Mouse (Mus musculus): ENCODE measurements at regions not wholly inside any gene's neighbourhood (a gene's known extent, or its start where the extent isn't known, plus 50 kb on each side); places are given as distances from the start of the nearest gene placed in this dataset.

DNA sequence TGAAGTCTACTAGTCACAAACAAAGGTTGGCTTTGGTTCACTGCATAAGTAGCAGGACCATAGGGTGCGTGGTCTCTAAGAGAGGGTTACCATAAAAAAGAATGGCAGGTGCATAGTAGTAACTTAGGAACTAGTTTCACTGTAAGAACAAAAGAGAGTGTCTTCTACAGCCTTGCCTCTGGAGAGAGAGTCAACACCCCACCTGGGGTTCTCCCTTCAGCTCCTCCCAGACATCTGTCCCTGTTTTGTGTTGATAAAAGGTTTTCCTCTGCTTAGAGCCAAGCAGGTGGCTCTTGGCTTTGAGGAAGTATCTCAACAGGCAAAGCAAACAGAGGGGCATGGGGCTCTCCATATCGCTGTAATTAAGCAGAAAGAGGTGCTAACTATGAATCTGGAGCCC is 165.6 kb upstream of the Prok2 start:
- H3K27ac ChIP-seq (replicated peaks in 1 of 2; ENCODE audit: control insufficient read depth in 1 of 2, insufficient read depth in 1 of 2, low read depth in 2 of 2, low read length in 2 of 2), result no peak overlapping the region
- no peak for ATAC-seq (ENCODE audit: insufficient number of reproducible peaks, insufficient read depth, low FRiP score, low read depth)
- no peak overlapping the region for H3K4me3 ChIP-seq (ENCODE audit: control insufficient read depth in 1 of 2, insufficient read depth in 1 of 2, low read depth in 1 of 2, low read length in 2 of 2)
- H3K27me3 ChIP-seq (ENCODE audit: control insufficient read depth, insufficient read depth, low read length), result peaks cover 12% of the 10 kb centered on the region; the same call in 1 of the 2 replicates
- H3K4me2 ChIP-seq (ENCODE audit: low read length), result no peak overlapping the region
- peaks cover 3 to 12% of the 10 kb centered on the region in 2 experiments; a peak in 2 of 4 replicates for H3K4me1 ChIP-seq (ENCODE audit: control insufficient read depth in 2 of 2, insufficient read depth in 2 of 2, low read length in 2 of 2)
- H3K9ac ChIP-seq (ENCODE audit: low read length), result no peak overlapping the region
- no peaks in the 10 kb centered on the region for H3K9me3 ChIP-seq (ENCODE audit: control insufficient read depth, low read length)
- H3K36me3 ChIP-seq (ENCODE audit: control insufficient read depth, insufficient read depth, low read length), result no peaks in the 10 kb centered on the region
- 61% methylated on average over 2 of the region's 2 CpGs for WGBS

DNA sequence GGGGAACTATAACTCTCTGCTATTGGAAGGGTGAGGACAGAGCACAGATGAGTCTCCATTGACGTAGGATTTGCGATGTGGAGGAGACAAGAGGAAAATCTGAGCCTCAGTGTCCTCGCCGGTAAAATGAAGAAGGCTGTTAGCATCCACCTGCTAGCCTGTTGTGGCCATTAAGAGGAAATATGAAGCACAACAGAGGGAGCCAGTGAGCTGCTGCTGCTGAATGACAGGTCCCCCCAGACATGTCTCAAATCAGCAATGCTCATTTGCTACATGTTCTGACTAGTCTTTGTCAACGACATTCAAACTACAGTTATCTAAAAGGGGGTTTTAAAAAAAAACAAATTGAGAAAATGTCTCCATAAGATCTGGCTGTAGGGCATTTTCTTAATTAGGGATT is 164.6 kb upstream of the Prok2 start:
- Histone ChIP-seq H3K4me2 (ENCODE audit: low read length) (no peak overlapping the region), H3K36me3 (ENCODE audit: control insufficient read depth, insufficient read depth, low read length) (no peaks in the 10 kb centered on the region), H3K4me1 (ENCODE audit: control insufficient read depth in 2 of 2, insufficient read depth in 2 of 2, low read length in 2 of 2) (peaks cover 3 to 8% of the 10 kb centered on the region in 2 experiments; a peak in 1 of 4 replicates), H3K27me3 (ENCODE audit: control insufficient read depth, insufficient read depth, low read length) (peaks cover 10% of the 10 kb centered on the region; the same call in 1 of the 2 replicates), H3K4me3 (ENCODE audit: control insufficient read depth in 1 of 2, insufficient read depth in 1 of 2, low read depth in 1 of 2, low read length in 2 of 2) (no peak overlapping the region), H3K9me3 (ENCODE audit: control insufficient read depth, low read length) (no peaks in the 10 kb centered on the region), H3K27ac (replicated peaks in 1 of 2; ENCODE audit: control insufficient read depth in 1 of 2, insufficient read depth in 1 of 2, low read depth in 2 of 2, low read length in 2 of 2) (no peak overlapping the region), H3K9ac (ENCODE audit: low read length) (no peak overlapping the region)
- no peak for ATAC-seq (ENCODE audit: insufficient number of reproducible peaks, insufficient read depth, low FRiP score, low read depth)
- 74% methylated on average over 5 of the region's 5 CpGs for WGBS

DNA sequence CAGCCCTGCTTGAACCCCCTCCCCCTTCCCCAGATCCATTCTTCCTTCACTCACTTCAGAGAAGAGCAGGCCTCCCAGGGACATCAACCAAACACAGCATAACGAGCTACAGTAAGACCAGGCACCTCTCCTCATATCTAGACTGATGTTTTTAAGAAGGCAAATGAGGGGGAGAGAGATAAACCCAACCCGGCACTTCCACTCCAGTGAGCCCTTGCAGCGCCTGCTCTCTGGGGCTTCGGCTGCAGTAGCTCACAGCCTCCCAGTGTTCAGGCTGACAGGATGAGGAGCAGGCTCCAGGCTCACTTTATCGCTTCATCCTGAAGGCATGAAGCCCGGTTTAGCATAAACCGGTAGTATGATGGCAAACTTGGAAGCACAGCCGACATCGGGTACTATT is 162.9 kb upstream of the Prok2 start:
- WGBS, result 12% methylated on average over 9 of the region's 9 CpGs
- Histone ChIP-seq H3K36me3 (ENCODE audit: control insufficient read depth, insufficient read depth, low read length) (no peaks in the 10 kb centered on the region), H3K27ac (replicated peaks in 1 of 2; ENCODE audit: control insufficient read depth in 1 of 2, insufficient read depth in 1 of 2, low read depth in 2 of 2, low read length in 2 of 2) (no peak overlapping the region), H3K9me3 (ENCODE audit: control insufficient read depth, low read length) (no peaks in the 10 kb centered on the region), H3K4me1 (ENCODE audit: control insufficient read depth in 2 of 2, insufficient read depth in 2 of 2, low read length in 2 of 2) (peaks cover 17 to 21% of the 10 kb centered on the region in 2 experiments), H3K4me3 (ENCODE audit: control insufficient read depth in 1 of 2, insufficient read depth in 1 of 2, low read depth in 1 of 2, low read length in 2 of 2) (no peak overlapping the region), H3K27me3 (ENCODE audit: control insufficient read depth, insufficient read depth, low read length) (peaks cover 10% of the 10 kb centered on the region; the same call in 1 of the 2 replicates), H3K9ac (ENCODE audit: low read length) (no peak overlapping the region), H3K4me2 (ENCODE audit: low read length) (no peak overlapping the region)
- ATAC-seq (ENCODE audit: insufficient number of reproducible peaks, insufficient read depth, low FRiP score, low read depth), result no peak

DNA sequence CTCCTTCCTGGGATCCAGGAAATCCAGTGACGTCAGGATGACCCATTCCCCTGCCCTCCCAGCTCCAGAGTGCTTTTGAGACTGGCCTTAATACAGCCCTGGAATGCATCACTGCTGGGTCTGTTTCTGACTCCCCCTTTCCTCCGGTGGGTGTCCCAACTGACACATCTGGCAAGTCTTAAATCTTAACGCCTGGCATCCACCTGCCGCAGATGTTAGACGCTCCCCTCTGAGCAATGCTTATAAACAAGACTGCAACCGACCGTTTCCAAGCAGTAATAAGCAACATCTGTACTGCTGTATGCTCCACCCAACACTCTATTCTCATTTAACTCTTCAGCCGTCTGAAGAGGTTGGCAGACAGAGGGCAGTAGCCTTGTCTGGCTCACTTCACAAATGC is 161.7 kb upstream of the Prok2 start:
- peaks cover 24 to 28% of the 10 kb centered on the region in 2 experiments for H3K4me1 ChIP-seq (ENCODE audit: control insufficient read depth in 2 of 2, insufficient read depth in 2 of 2, low read length in 2 of 2)
- 57% methylated on average over 8 of the region's 8 CpGs for WGBS
- H3K27ac ChIP-seq (replicated peaks in 1 of 2; ENCODE audit: control insufficient read depth in 1 of 2, insufficient read depth in 1 of 2, low read depth in 2 of 2, low read length in 2 of 2), result no peak overlapping the region
- H3K9me3 ChIP-seq (ENCODE audit: control insufficient read depth, low read length), result no peaks in the 10 kb centered on the region
- no peak overlapping the region for H3K4me2 ChIP-seq (ENCODE audit: low read length)
- H3K36me3 ChIP-seq (ENCODE audit: control insufficient read depth, insufficient read depth, low read length), result no peaks in the 10 kb centered on the region
- ATAC-seq (ENCODE audit: insufficient number of reproducible peaks, insufficient read depth, low FRiP score, low read depth), result no peak
- H3K4me3 ChIP-seq (ENCODE audit: control insufficient read depth in 1 of 2, insufficient read depth in 1 of 2, low read depth in 1 of 2, low read length in 2 of 2), result no peak overlapping the region
- peaks cover 10% of the 10 kb centered on the region; the same call in 1 of the 2 replicates for H3K27me3 ChIP-seq (ENCODE audit: control insufficient read depth, insufficient read depth, low read length)
- no peak overlapping the region for H3K9ac ChIP-seq (ENCODE audit: low read length)

DNA sequence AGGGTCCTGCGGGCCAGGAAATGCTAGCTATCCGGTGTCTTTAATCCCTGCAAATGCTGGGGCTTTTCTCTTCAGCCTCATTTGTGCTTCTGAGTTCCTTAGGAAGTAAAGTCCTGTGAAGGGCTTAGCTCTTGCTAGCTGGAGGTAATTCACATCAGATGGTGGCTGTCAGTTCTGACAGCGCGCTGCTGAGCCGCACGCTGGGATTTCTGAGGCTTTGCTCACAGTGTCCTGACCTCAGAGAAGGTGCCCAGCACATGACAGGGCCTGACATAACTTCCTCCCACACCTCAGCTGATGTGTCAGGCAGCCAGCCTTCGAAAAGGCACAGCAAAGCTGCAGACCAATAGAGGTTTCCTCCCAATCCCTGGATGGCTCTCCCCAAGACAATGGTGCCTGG is 158.6 kb upstream of the Prok2 start:
- WGBS, result 8% methylated on average over 7 of the region's 7 CpGs
- H3K9me3 ChIP-seq (ENCODE audit: control insufficient read depth, low read length), result no peaks in the 10 kb centered on the region
- no peaks in the 10 kb centered on the region for H3K27me3 ChIP-seq (ENCODE audit: control insufficient read depth, insufficient read depth, low read length)
- peak overlapping the region; percentile 9 to 43; a peak in 2 of 4 replicates for H3K27ac ChIP-seq (replicated peaks in 1 of 2; ENCODE audit: control insufficient read depth in 1 of 2, insufficient read depth in 1 of 2, low read depth in 2 of 2, low read length in 2 of 2)
- no peak overlapping the region for H3K4me2 ChIP-seq (ENCODE audit: low read length)
- ATAC-seq (ENCODE audit: insufficient number of reproducible peaks, insufficient read depth, low FRiP score, low read depth), result no peak
- H3K4me3 ChIP-seq (ENCODE audit: control insufficient read depth in 1 of 2, insufficient read depth in 1 of 2, low read depth in 1 of 2, low read length in 2 of 2), result no peak overlapping the region
- peaks cover 24 to 28% of the 10 kb centered on the region in 2 experiments for H3K4me1 ChIP-seq (ENCODE audit: control insufficient read depth in 2 of 2, insufficient read depth in 2 of 2, low read length in 2 of 2)
- H3K9ac ChIP-seq (ENCODE audit: low read length), result no peak overlapping the region
- H3K36me3 ChIP-seq (ENCODE audit: control insufficient read depth, insufficient read depth, low read length), result no peaks in the 10 kb centered on the region

DNA sequence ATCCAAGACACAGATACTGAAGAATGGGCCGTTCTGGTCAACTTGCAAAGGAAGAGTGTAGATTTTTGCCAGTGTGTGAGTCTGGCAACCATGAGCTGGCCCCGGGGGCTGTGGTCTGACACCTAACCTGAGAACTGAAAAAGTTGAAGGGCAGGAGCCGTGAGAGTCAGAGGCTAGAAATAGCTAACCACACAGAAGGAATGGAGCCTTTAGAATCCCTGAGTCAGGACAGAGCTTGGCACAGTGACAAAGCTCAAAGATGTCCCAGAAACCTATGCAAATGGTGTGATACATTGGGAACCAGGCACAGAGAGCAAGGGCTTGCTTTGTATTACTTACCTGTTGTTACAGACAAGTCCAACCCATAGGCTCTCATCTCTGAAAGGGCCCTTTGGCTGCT is 157.9 kb upstream of the Prok2 start:
- Histone ChIP-seq H3K27me3 (ENCODE audit: control insufficient read depth, insufficient read depth, low read length) (no peaks in the 10 kb centered on the region), H3K36me3 (ENCODE audit: control insufficient read depth, insufficient read depth, low read length) (no peaks in the 10 kb centered on the region), H3K9me3 (ENCODE audit: control insufficient read depth, low read length) (no peaks in the 10 kb centered on the region), H3K4me3 (ENCODE audit: control insufficient read depth in 1 of 2, insufficient read depth in 1 of 2, low read depth in 1 of 2, low read length in 2 of 2) (no peak overlapping the region), H3K4me1 (ENCODE audit: control insufficient read depth in 2 of 2, insufficient read depth in 2 of 2, low read length in 2 of 2) (peaks cover 22 to 26% of the 10 kb centered on the region in 2 experiments), H3K4me2 (ENCODE audit: low read length) (no peak overlapping the region), H3K27ac (replicated peaks in 1 of 2; ENCODE audit: control insufficient read depth in 1 of 2, insufficient read depth in 1 of 2, low read depth in 2 of 2, low read length in 2 of 2) (peak overlapping the region; percentile 43 to 80), H3K9ac (ENCODE audit: low read length) (no peak overlapping the region)
- WGBS, result 36% methylated on average over 3 of the region's 3 CpGs
- peak; percentile 29; the same call in 1 of the 2 replicates for ATAC-seq (ENCODE audit: insufficient number of reproducible peaks, insufficient read depth, low FRiP score, low read depth)

DNA sequence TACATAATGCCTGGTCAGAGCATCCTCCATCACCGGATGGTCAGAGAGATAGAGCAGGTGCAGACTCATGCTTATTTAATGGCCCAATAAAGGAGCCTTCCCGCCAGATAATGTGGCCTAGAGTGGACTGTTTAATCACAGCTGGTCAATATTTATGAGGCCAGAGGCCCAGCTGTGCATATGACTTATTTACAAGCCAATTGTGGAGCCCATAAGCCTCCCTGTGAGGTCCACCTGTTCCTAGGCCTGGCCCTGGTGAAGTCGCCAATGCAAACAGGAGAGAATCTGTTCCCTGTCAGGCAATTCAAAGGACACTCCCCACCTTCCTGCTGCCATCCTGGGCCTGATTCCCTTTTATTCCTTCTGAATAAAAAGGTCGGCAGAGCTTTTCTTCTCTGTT is 155.4 kb upstream of the Prok2 start:
- 71% methylated on average over 4 of the region's 4 CpGs for WGBS
- H3K9me3 ChIP-seq (ENCODE audit: control insufficient read depth, low read length), result no peaks in the 10 kb centered on the region
- H3K27me3 ChIP-seq (ENCODE audit: control insufficient read depth, insufficient read depth, low read length), result no peaks in the 10 kb centered on the region
- ATAC-seq (ENCODE audit: insufficient number of reproducible peaks, insufficient read depth, low FRiP score, low read depth), result no peak
- no peaks in the 10 kb centered on the region for H3K36me3 ChIP-seq (ENCODE audit: control insufficient read depth, insufficient read depth, low read length)
- H3K4me3 ChIP-seq (ENCODE audit: control insufficient read depth in 1 of 2, insufficient read depth in 1 of 2, low read depth in 1 of 2, low read length in 2 of 2), result no peak overlapping the region
- H3K9ac ChIP-seq (ENCODE audit: low read length), result no peak overlapping the region
- no peak overlapping the region for H3K27ac ChIP-seq (replicated peaks in 1 of 2; ENCODE audit: control insufficient read depth in 1 of 2, insufficient read depth in 1 of 2, low read depth in 2 of 2, low read length in 2 of 2)
- H3K4me1 ChIP-seq (ENCODE audit: control insufficient read depth in 2 of 2, insufficient read depth in 2 of 2, low read length in 2 of 2), result peaks cover 20 to 21% of the 10 kb centered on the region in 2 experiments
- no peak overlapping the region for H3K4me2 ChIP-seq (ENCODE audit: low read length)

DNA sequence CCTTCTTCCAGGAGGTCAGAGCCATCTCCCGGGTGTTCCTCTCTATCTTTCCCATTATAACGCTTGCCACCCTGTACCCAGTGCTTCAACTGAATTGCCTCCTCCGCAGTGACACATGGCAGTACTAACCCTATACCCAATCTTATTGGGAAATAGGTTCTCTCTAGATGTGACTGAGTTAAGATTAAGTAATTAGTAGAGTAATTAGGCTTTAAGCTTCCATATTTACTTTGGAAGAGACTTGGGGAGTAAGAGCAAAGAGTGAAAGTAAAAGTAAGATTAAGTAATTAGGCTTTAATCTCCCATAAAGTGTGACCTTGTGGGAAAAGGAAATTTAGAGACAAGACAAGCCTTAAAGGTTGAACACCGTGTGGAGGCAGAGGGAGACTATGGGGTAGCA is 148.7 kb upstream of the Prok2 start:
- no peaks in the 10 kb centered on the region for H3K36me3 ChIP-seq (ENCODE audit: control insufficient read depth, insufficient read depth, low read length)
- no peaks in the 10 kb centered on the region for H3K27me3 ChIP-seq (ENCODE audit: control insufficient read depth, insufficient read depth, low read length)
- no peak overlapping the region for H3K4me3 ChIP-seq (ENCODE audit: control insufficient read depth in 1 of 2, insufficient read depth in 1 of 2, low read depth in 1 of 2, low read length in 2 of 2)
- WGBS, result 75% methylated on average over 4 of the region's 4 CpGs
- H3K9me3 ChIP-seq (ENCODE audit: control insufficient read depth, low read length), result no peaks in the 10 kb centered on the region
- no peak overlapping the region for H3K27ac ChIP-seq (replicated peaks in 1 of 2; ENCODE audit: control insufficient read depth in 1 of 2, insufficient read depth in 1 of 2, low read depth in 2 of 2, low read length in 2 of 2)
- H3K4me1 ChIP-seq (ENCODE audit: control insufficient read depth in 2 of 2, insufficient read depth in 2 of 2, low read length in 2 of 2), result no peaks in the 10 kb centered on the region
- no peak overlapping the region for H3K4me2 ChIP-seq (ENCODE audit: low read length)
- no peak overlapping the region for H3K9ac ChIP-seq (ENCODE audit: low read length)
- no peak for ATAC-seq (ENCODE audit: insufficient number of reproducible peaks, insufficient read depth, low FRiP score, low read depth)

Measured in heart, embryonic 14.5 days (tissue).